Mouse (Mus musculus): ENCODE measurements around the gene Syap1. TPM values are rescaled to one million over a fixed set of nuclear protein-coding genes. Genes with fewer than 3 reads are reported as not detected.
A peak's percentile ranks its signal among the peaks of the same experiment; 100 is the strongest.
"Not testable (repeated sequence)": the region's sequence is repeated elsewhere in the genome, so short reads cannot be mapped to it uniquely, and the experiment has no call there.

Syap1 gene
- total RNA-seq, 2 experiments from 2014 or later = 34.0 TPM

- intact Hi-C loops (cut with DNase I) = no loop called here
Observed at GRCm38 (mm10) chrX:162831036-162831435, 57.2 kb downstream of the Syap1 start.

GRCm38 (mm10) chrX:162830313-162830712 is 57.9 kb downstream of the Syap1 start:
- intact Hi-C loops (cut with DNase I); DNase-seq: not testable (repeated sequence)

More at GRCm38 (mm10) chrX:162831036-162831435, 57.2 kb downstream of the Syap1 start:
- no peak for DNase-seq

- DNase-seq = peak; percentile 1
- intact Hi-C loops (cut with DNase I) = no loop called here
Observed at GRCm38 (mm10) chrX:162829741-162830140, 58.5 kb downstream of the Syap1 start.

- intact Hi-C loops (cut with DNase I) = no loop called here
- DNase-seq = peak; percentile 96
Observed at GRCm38 (mm10) chrX:162829203-162829708, 59.0 kb downstream of the Syap1 start, which contains the start of gene Txlng. TSS of gene Txlng (minus strand) at chrX:162829454.

GRCm38 (mm10) chrX:162828783-162829182 is 59.5 kb downstream of the Syap1 start:
- intact Hi-C loops (cut with DNase I) = no loop called here
- peak; percentile 10 for DNase-seq

- intact Hi-C loops (cut with DNase I) = no loop called here
- no peak for DNase-seq
Observed at GRCm38 (mm10) chrX:162828016-162828415, 60.2 kb downstream of the Syap1 start.

Small RNA genes within 50 kb of the gene (microRNA-seq; reads per million reads assigned to microRNA genes)
- not detected for gene Mir3473a

Other genes starting within 250 kb of the Syap1 start
- 10 to 100 TPM; 65.3 to 69.9 TPM for gene Reps2, start 244.8 kb downstream of the Syap1 start, total RNA-seq (2021)
- 100 to 1,000 TPM; 148 to 154 TPM for gene Rbbp7, start 128.0 kb downstream of the Syap1 start, total RNA-seq (2021)
- 10 to 100 TPM; 12.3 to 13.7 TPM for gene Txlng, start 59.0 kb downstream of the Syap1 start, total RNA-seq (2021)
- gene Ctps2, start 12.8 kb upstream of the Syap1 start, total RNA-seq (2021) = 100 to 1,000 TPM in 1 of 2 experiments, 10 to 100 TPM in 1; 94.5 to 117 TPM
- not detected for gene S100g, start 76.2 kb upstream of the Syap1 start, total RNA-seq (2021)

Data from left cerebral cortex, postnatal 4 days (tissue).